Mouse (Mus musculus) limb, embryonic 15.5 days (tissue): ENCODE results near the gene Traf4. TPM values are rescaled to one million over a fixed set of nuclear protein-coding genes. Genes with fewer than 3 reads are reported as not detected.

Source experiments
- ATAC-seq: fragments of 200-750 bp; cut with Nextera tagmentation; 2 replicates; pipeline ENCODE4 v1.8.0; 2017; ENCODE audit warnings: low read depth, moderate TSS enrichment; ENCODE audit not compliant: insufficient number of reproducible peaks, low FRiP score, low TSS enrichment
- H3K27ac ChIP-seq: fragments of 300-500 bp; sonication (generic); 2 replicates; pipeline ENCODE4 v1.5.1; 2015; ENCODE audit warnings: moderate library complexity, mild to moderate bottlenecking, inconsistent platforms
- H3K27me3 ChIP-seq: fragments of 300-500 bp; sonication (generic); 2 replicates; pipeline ENCODE4 v1.6.1; 2015; ENCODE audit warnings: inconsistent platforms
- H3K36me3 ChIP-seq: fragments of 300-500 bp; sonication (generic); 2 replicates; pipeline ENCODE4 v1.6.1; 2015; ENCODE audit warnings: inconsistent platforms
- H3K4me1 ChIP-seq: fragments of 300-500 bp; sonication (generic); 2 replicates; pipeline ENCODE4 v1.6.1; 2015; ENCODE audit warnings: inconsistent platforms
- H3K4me2 ChIP-seq: fragments of 300-500 bp; sonication (generic); 2 replicates; pipeline ENCODE4 v1.6.1; 2015; ENCODE audit warnings: mild to moderate bottlenecking, inconsistent platforms
- H3K4me3 ChIP-seq: fragments of 300-500 bp; sonication (generic); 2 replicates; pipeline ENCODE4 v1.5.1; 2015; ENCODE audit warnings: mild to moderate bottlenecking, inconsistent platforms
- H3K9ac ChIP-seq: fragments of 300-500 bp; sonication (generic); 2 replicates; pipeline ENCODE4 v1.6.1; 2015; ENCODE audit warnings: inconsistent platforms
- H3K9me3 ChIP-seq: fragments of 300-500 bp; sonication (generic); 2 replicates; pipeline ENCODE4 v1.6.1; 2016; ENCODE audit warnings: inconsistent platforms
- WGBS: fragments of 180-500 bp; shearing (Covaris S2); methylation state at CpG from one replicate; pipeline ENCODE4 v1.1.7; 2015; 5-methylcytosine and 5-hydroxymethylcytosine counted together
- polyA plus RNA-seq: library from polyadenylated mRNA; unstranded; fragments of >200 nt; fragmentation: Nextera tagmentation; extraction: Ambion mirVana; gene quantifications from 2 replicates; pipeline ENCODE4 v1.2.1, GENCODE M21; 2015

Traf4 gene
- polyA plus RNA-seq, 1 experiment from 2014 or later: 65.6 TPM

GRCm38 (mm10) chr11:78125691-78126090 lies 39.7 kb downstream of the Traf4 start:
- H3K9ac ChIP-seq: no peak overlapping the region
- H3K4me3 ChIP-seq: no peak overlapping the region
- H3K4me2 ChIP-seq: no peak overlapping the region
- ATAC-seq: no peak
- H3K36me3 ChIP-seq: no peaks in the 10 kb centered on the region
- WGBS: 49% methylated on average over 6 of the region's 6 CpGs
- no peak overlapping the region for H3K27ac ChIP-seq
- no peaks in the 10 kb centered on the region for H3K27me3 ChIP-seq
- H3K4me1 ChIP-seq: peaks cover 8% of the 10 kb centered on the region; the same call in 1 of the 2 replicates
- no peaks in the 10 kb centered on the region for H3K9me3 ChIP-seq

GRCm38 (mm10) chr11:78123782-78124181 lies 41.6 kb downstream of the Traf4 start:
- H3K36me3 ChIP-seq: no peaks in the 10 kb centered on the region
- ATAC-seq: no peak

GRCm38 (mm10) chr11:78122815-78123214 lies 42.6 kb downstream of the Traf4 start:
- H3K9ac ChIP-seq: no peak overlapping the region
- no peaks in the 10 kb centered on the region for H3K36me3 ChIP-seq
- H3K27ac ChIP-seq: no peak overlapping the region
- no peak for ATAC-seq
- peaks cover 11% of the 10 kb centered on the region; the same call in 1 of the 2 replicates for H3K4me1 ChIP-seq
- WGBS: 90% methylated on average over 4 of the region's 4 CpGs
- no peak overlapping the region for H3K4me2 ChIP-seq
- no peak overlapping the region for H3K4me3 ChIP-seq
- H3K9me3 ChIP-seq: no peaks in the 10 kb centered on the region
- no peaks in the 10 kb centered on the region for H3K27me3 ChIP-seq

More at GRCm38 (mm10) chr11:78123782-78124181, 41.6 kb downstream of the Traf4 start:
- Histone ChIP-seq H3K27ac (no peak overlapping the region), H3K4me3 (no peak overlapping the region), H3K9me3 (no peaks in the 10 kb centered on the region), H3K4me1 (peaks cover 11% of the 10 kb centered on the region; the same call in 1 of the 2 replicates), H3K9ac (no peak overlapping the region), H3K27me3 (no peaks in the 10 kb centered on the region), H3K4me2 (no peak overlapping the region)

- no peak for ATAC-seq
These were observed 44.2 kb downstream of the Traf4 start for GRCm38 (mm10) chr11:78121176-78121575.

GRCm38 (mm10) chr11:78119898-78120297 lies 45.5 kb downstream of the Traf4 start:
- Histone ChIP-seq H3K27ac (no peak overlapping the region), H3K36me3 (no peaks in the 10 kb centered on the region), H3K9ac (no peak overlapping the region), H3K4me2 (no peak overlapping the region), H3K4me3 (no peak overlapping the region), H3K9me3 (no peaks in the 10 kb centered on the region), H3K27me3 (no peaks in the 10 kb centered on the region), H3K4me1 (peaks cover 15% of the 10 kb centered on the region)
- WGBS: 81% methylated on average over 8 of the region's 8 CpGs
- no peak for ATAC-seq

More at GRCm38 (mm10) chr11:78121176-78121575, 44.2 kb downstream of the Traf4 start:
- H3K27ac ChIP-seq: no peak overlapping the region
- WGBS: 72% methylated on average over 5 of the region's 5 CpGs
- no peaks in the 10 kb centered on the region for H3K36me3 ChIP-seq
- no peaks in the 10 kb centered on the region for H3K9me3 ChIP-seq
- no peaks in the 10 kb centered on the region for H3K27me3 ChIP-seq
- H3K4me2 ChIP-seq: no peak overlapping the region
- no peak overlapping the region for H3K9ac ChIP-seq
- H3K4me1 ChIP-seq: peaks cover 10% of the 10 kb centered on the region
- no peak overlapping the region for H3K4me3 ChIP-seq

- Histone ChIP-seq H3K4me1 (peaks cover 23% of the 10 kb centered on the region), H3K4me2 (no peak overlapping the region), H3K4me3 (no peak overlapping the region), H3K27me3 (no peaks in the 10 kb centered on the region), H3K9ac (no peak overlapping the region), H3K27ac (no peak overlapping the region), H3K36me3 (no peaks in the 10 kb centered on the region), H3K9me3 (no peaks in the 10 kb centered on the region)
- no peak for ATAC-seq
These were observed 46.9 kb downstream of the Traf4 start for GRCm38 (mm10) chr11:78118467-78118866.

- Histone ChIP-seq H3K4me2 (peak overlapping the region; percentile 75), H3K9me3 (no peaks in the 10 kb centered on the region), H3K36me3 (no peaks in the 10 kb centered on the region), H3K27ac (peak overlapping the region; percentile 82; the same call in 1 of the 2 replicates), H3K4me1 (peaks cover 23% of the 10 kb centered on the region), H3K27me3 (no peaks in the 10 kb centered on the region), H3K4me3 (peak overlapping the region; percentile 66), H3K9ac (no peak overlapping the region)
- no peak for ATAC-seq
- WGBS: 9% methylated on average over 5 of the region's 5 CpGs
These were observed 49.3 kb downstream of the Traf4 start for GRCm38 (mm10) chr11:78116146-78116410.

GRCm38 (mm10) chr11:78115367-78116145 lies 49.8 kb downstream of the Traf4 start:
- Histone ChIP-seq H3K9me3 (no peaks in the 10 kb centered on the region), H3K4me2 (peak overlapping the region; percentile 75), H3K27ac (peak overlapping the region; percentile 82), H3K9ac (peak overlapping the region; percentile 61), H3K4me3 (peak overlapping the region; percentile 66), H3K4me1 (peaks cover 23% of the 10 kb centered on the region), H3K27me3 (no peaks in the 10 kb centered on the region), H3K36me3 (no peaks in the 10 kb centered on the region)
- under 1% methylated on average over 36 of the region's 37 CpGs for WGBS
- peak; percentile 100 for ATAC-seq

GRCm38 (mm10) chr11:78114676-78115366 lies 50.6 kb downstream of the Traf4 start:
- WGBS: 5% methylated on average over 19 of the region's 19 CpGs
- H3K4me1 ChIP-seq: peaks cover 21% of the 10 kb centered on the region
- ATAC-seq: no peak

GRCm38 (mm10) chr11:78113616-78114015 lies 51.8 kb downstream of the Traf4 start:
- Histone ChIP-seq H3K9me3 (no peaks in the 10 kb centered on the region), H3K27me3 (no peaks in the 10 kb centered on the region), H3K4me3 (no peak overlapping the region), H3K4me2 (no peak overlapping the region), H3K36me3 (no peaks in the 10 kb centered on the region), H3K9ac (no peak overlapping the region), H3K4me1 (peaks cover 21% of the 10 kb centered on the region), H3K27ac (no peak overlapping the region)
- 83% methylated on average over 2 of the region's 2 CpGs for WGBS
- no peak for ATAC-seq

More at GRCm38 (mm10) chr11:78114676-78115366, 50.6 kb downstream of the Traf4 start:
- Histone ChIP-seq H3K27me3 (no peaks in the 10 kb centered on the region), H3K9ac (peak overlapping the region; percentile 61), H3K9me3 (no peaks in the 10 kb centered on the region), H3K4me3 (peak overlapping the region; percentile 66), H3K4me2 (peak overlapping the region; percentile 75), H3K36me3 (no peaks in the 10 kb centered on the region), H3K27ac (peak overlapping the region; percentile 82)
